Mouse (Mus musculus) bone marrow macrophage, adult 2 months (primary cell): ENCODE measurements at regions not wholly inside any gene's neighbourhood (a gene's known extent, or its start where the extent isn't known, plus 50 kb on each side); places are given as distances from the start of the nearest gene placed in this dataset.

ENCODE experiments used
- CTCF ChIP-seq: IDR thresholded peaks from 2 replicates; pipeline ENCODE4 v1.5.1; 2012; ENCODE audit warnings: low read depth, mild to moderate bottlenecking, low read length, moderate library complexity
- POLR2A ChIP-seq: IDR thresholded peaks from 2 replicates; pipeline ENCODE4 v1.6.1; 2012; ENCODE audit warnings: mild to moderate bottlenecking, low read depth, low read length, borderline replicate concordance

DNA sequence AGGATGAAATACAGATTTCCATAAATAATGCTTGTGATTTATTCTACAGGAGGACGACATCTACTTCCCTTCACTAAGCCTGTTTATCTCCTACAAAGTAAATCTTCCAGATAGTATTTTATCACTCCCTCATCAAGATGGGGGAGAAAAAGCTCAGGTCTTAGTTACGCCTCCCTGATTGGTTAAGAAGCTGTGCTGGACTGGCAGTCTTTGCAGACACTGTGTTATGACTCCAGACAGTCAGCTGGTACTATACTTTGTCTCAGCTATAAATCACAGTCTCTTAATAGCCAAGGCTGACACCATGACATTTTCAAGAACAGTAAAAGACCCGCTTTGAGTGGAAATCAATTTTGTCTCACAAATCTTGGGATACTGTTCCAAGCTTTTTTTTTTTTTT lies 51.4 kb upstream of the Gm11146 start:
- no peak for TF ChIP-seq CTCF
- TF ChIP-seq POLR2A, result no peak
